Mouse (Mus musculus) embryonic facial prominence, embryonic 15.5 days (tissue): ENCODE data around the gene Atg4a. TPM values are rescaled to one million over a fixed set of nuclear protein-coding genes. Genes with fewer than 3 reads are reported as not detected.
A peak's percentile ranks its signal among the peaks of the same experiment; 100 is the strongest.

Experiments used
- ATAC-seq: fragments of 200-750 bp; cut with Nextera tagmentation; 2 replicates; pipeline ENCODE4 v1.8.0; 2017; ENCODE audit warnings: low read depth, moderate TSS enrichment; ENCODE audit not compliant: insufficient number of reproducible peaks, low FRiP score, low TSS enrichment
- H3K27ac ChIP-seq: fragments of 300-500 bp; sonication (generic); replicated peaks from 2 replicates; pipeline ENCODE4 v1.5.1; 2015; ENCODE audit warnings: mild to moderate bottlenecking, inconsistent platforms
- H3K27me3 ChIP-seq: fragments of 300-500 bp; sonication (generic); 2 replicates; pipeline ENCODE4 v1.6.1; 2015; ENCODE audit warnings: inconsistent platforms
- H3K36me3 ChIP-seq: fragments of 300-500 bp; sonication (generic); 2 replicates; pipeline ENCODE4 v1.6.1; 2015; ENCODE audit warnings: mild to moderate bottlenecking, inconsistent platforms
- H3K4me1 ChIP-seq: fragments of 300-500 bp; sonication (generic); 2 replicates; pipeline ENCODE4 v1.6.1; 2015; ENCODE audit warnings: inconsistent platforms
- H3K4me2 ChIP-seq: fragments of 300-500 bp; sonication (generic); replicated peaks from 2 replicates; pipeline ENCODE4 v1.6.1; 2015; ENCODE audit warnings: mild to moderate bottlenecking, inconsistent platforms
- H3K4me3 ChIP-seq: fragments of 300-500 bp; sonication (generic); replicated peaks from 2 replicates; pipeline ENCODE4 v1.5.1; 2015; ENCODE audit warnings: mild to moderate bottlenecking, inconsistent platforms
- H3K9ac ChIP-seq: fragments of 300-500 bp; sonication (generic); 2 replicates; pipeline ENCODE4 v1.6.1; 2015; ENCODE audit warnings: inconsistent platforms
- H3K9me3 ChIP-seq: fragments of 300-500 bp; sonication (generic); replicated peaks from 2 replicates; pipeline ENCODE4 v1.6.1; 2016; ENCODE audit warnings: inconsistent platforms
- WGBS: fragments of 180-500 bp; shearing (Covaris S2); methylation state at CpG from one replicate; pipeline ENCODE4 v1.1.7; 2015; 5-methylcytosine and 5-hydroxymethylcytosine counted together
- polyA plus RNA-seq: library from polyadenylated mRNA; unstranded; fragments of >200 nt; fragmentation: Nextera tagmentation; extraction: Ambion mirVana; gene quantifications from 2 replicates; pipeline ENCODE4 v1.2.1, GENCODE M21; 2015

Gene Atg4a
- 22.1 and 24.9 TPM in 2 replicates for polyA plus RNA-seq

GRCm38 (mm10) chrX:140956272-140956940 is at the start of gene Atg4a, which contains the start of gene Psmd10:
Atg4a (plus strand) TSS chrX:140956907.
Psmd10 (minus strand) TSS chrX:140956728.
- Histone ChIP-seq H3K4me3 (peak within 1 kb of the TSS; percentile 55), H3K27me3 (no peaks in the 10 kb centered on the region), H3K9ac (peak within 1 kb of the TSS; percentile 26; the same call in 1 of the 2 replicates), H3K4me1 (no peaks in the 10 kb centered on the region), H3K27ac (peak within 1 kb of the TSS; percentile 60; the same call in 1 of the 2 replicates), H3K9me3 (no peaks in the 10 kb centered on the region), H3K4me2 (peak within 1 kb of the TSS; percentile 56), H3K36me3 (no peaks in the 10 kb centered on the region)
- 17% methylated on average over 23 of the region's 23 CpGs for WGBS
- peak; percentile 97 for ATAC-seq

- Histone ChIP-seq H3K27ac (no peak within 1 kb of the TSS), H3K36me3 (no peaks in the 10 kb centered on the region), H3K9ac (no peak within 1 kb of the TSS), H3K4me2 (no peak within 1 kb of the TSS), H3K9me3 (no peaks in the 10 kb centered on the region), H3K4me1 (no peaks in the 10 kb centered on the region), H3K27me3 (peaks cover 6% of the 10 kb centered on the region; the same call in 1 of the 2 replicates), H3K4me3 (no peak within 1 kb of the TSS)
- ATAC-seq = no peak
- 65% methylated on average over 7 of the region's 7 CpGs for WGBS
Measured at GRCm38 (mm10) chrX:140907360-140907759, 49.3 kb upstream of the Atg4a start, which contains the start of gene Vsig1. Vsig1 (plus strand) TSS chrX:140907608.

- peak; percentile 51; the same call in 1 of the 2 replicates for ATAC-seq
- Histone ChIP-seq H3K4me2 (no peak overlapping the region), H3K9me3 (no peaks in the 10 kb centered on the region), H3K36me3 (no peaks in the 10 kb centered on the region), H3K4me1 (no peaks in the 10 kb centered on the region), H3K27me3 (peaks cover 16% of the 10 kb centered on the region), H3K9ac (no peak overlapping the region), H3K4me3 (no peak overlapping the region), H3K27ac (peak overlapping the region; percentile 65)
- WGBS = 53% methylated on average over 6 of the region's 6 CpGs
Measured at GRCm38 (mm10) chrX:140921321-140921720, 35.4 kb upstream of the Atg4a start.

- Histone ChIP-seq H3K27ac (no peak overlapping the region), H3K4me2 (no peak overlapping the region), H3K36me3 (no peaks in the 10 kb centered on the region), H3K9me3 (no peaks in the 10 kb centered on the region), H3K4me3 (no peak overlapping the region), H3K9ac (no peak overlapping the region), H3K4me1 (no peaks in the 10 kb centered on the region), H3K27me3 (peaks cover 6% of the 10 kb centered on the region; the same call in 1 of the 2 replicates)
- no peak for ATAC-seq
- 60% methylated on average over 3 of the region's 3 CpGs for WGBS
Measured at GRCm38 (mm10) chrX:140932066-140932465, 24.6 kb upstream of the Atg4a start.

GRCm38 (mm10) chrX:140933263-140933662 is 23.4 kb upstream of the Atg4a start:
- no peak for ATAC-seq
- Histone ChIP-seq H3K9me3 (no peaks in the 10 kb centered on the region), H3K36me3 (no peaks in the 10 kb centered on the region), H3K4me3 (no peak overlapping the region), H3K27me3 (peaks cover 4% of the 10 kb centered on the region; the same call in 1 of the 2 replicates), H3K27ac (no peak overlapping the region), H3K9ac (no peak overlapping the region), H3K4me2 (no peak overlapping the region), H3K4me1 (no peaks in the 10 kb centered on the region)
- 80% methylated on average over 3 of the region's 3 CpGs for WGBS

- no peak overlapping the region for H3K9ac ChIP-seq
- H3K27ac ChIP-seq = no peak overlapping the region
- peaks cover 2% of the 10 kb centered on the region; the same call in 1 of the 2 replicates for H3K27me3 ChIP-seq
- no peak overlapping the region for H3K4me2 ChIP-seq
- 60% methylated on average over 5 of the region's 5 CpGs for WGBS
- no peaks in the 10 kb centered on the region for H3K4me1 ChIP-seq
- no peak for ATAC-seq
- no peaks in the 10 kb centered on the region for H3K36me3 ChIP-seq
- H3K9me3 ChIP-seq = no peaks in the 10 kb centered on the region
- no peak overlapping the region for H3K4me3 ChIP-seq
Measured at GRCm38 (mm10) chrX:140936271-140936670, 20.4 kb upstream of the Atg4a start.

DNA sequence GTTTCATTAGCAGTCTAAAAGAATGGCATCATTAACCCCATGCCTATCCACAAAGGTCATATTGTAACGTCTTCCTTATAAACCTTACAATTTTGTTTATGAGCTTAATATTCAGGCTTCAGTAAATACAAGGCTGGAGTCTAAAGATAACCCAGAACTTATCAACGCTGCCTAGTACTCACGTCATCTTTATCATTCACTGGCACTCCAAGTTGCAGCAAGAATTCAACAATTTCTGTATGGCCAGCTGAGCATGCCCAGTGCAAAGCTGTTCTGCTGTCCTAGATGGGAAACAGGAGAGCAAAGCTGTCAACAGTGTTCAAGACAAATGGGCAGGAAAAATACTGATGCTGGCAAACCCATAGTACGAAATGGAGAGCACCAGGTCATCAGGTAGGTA is 3.1 kb upstream of the Atg4a start:
- WGBS = 83% methylated on average over 4 of the region's 4 CpGs
- no peak for ATAC-seq
- Histone ChIP-seq H3K4me3 (no peak overlapping the region), H3K4me2 (no peak overlapping the region), H3K4me1 (no peaks in the 10 kb centered on the region), H3K9ac (no peak overlapping the region), H3K27ac (no peak overlapping the region), H3K27me3 (peaks cover 5% of the 10 kb centered on the region; the same call in 1 of the 2 replicates), H3K36me3 (no peaks in the 10 kb centered on the region), H3K9me3 (no peaks in the 10 kb centered on the region)

DNA sequence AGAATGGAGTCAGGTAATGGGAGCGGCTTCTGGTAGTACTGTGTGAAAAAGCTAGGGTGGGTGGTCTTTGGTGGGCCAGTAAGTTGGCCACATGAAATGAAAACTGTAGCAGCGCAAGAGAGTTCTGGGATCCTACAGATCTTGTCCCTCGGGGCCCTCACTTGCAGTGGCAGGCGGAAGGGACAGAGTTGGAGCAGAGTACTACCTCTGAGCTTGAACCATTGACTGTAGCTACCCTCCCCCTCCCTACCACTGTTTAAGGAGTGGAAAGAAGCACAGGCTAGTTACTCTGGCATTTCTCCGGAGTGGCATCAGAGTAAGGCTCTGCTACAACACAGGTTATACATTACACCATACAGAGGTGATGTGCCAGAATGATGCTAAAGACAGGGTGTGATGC is 252 bp downstream of the Atg4a start:
- 23% methylated on average over 5 of the region's 5 CpGs for WGBS

DNA sequence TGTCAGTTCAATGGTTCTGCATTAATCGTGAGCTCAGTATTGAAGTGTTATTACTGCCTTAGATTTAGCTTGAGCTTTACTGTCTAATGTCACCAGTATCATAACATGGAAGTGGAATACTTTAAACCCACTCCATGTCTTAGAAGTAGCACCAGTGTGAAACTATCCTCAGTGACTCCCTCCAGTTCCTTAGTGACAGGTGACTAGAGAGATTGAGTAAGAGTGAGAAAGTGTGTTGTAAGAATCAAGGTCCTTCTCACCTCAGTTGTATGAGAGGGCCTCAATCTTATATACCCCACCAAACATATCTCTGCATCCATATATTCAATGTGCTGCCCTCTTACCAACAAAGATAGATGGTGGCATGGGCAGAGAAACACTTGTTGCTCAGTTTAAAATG is 22.2 kb downstream of the Atg4a start:
- no peak overlapping the region for H3K27ac ChIP-seq
- H3K4me1 ChIP-seq = no peaks in the 10 kb centered on the region
- 97% methylated on average over 1 of the region's 1 CpGs for WGBS
- H3K4me3 ChIP-seq = no peak overlapping the region
- H3K9ac ChIP-seq = no peak overlapping the region
- H3K36me3 ChIP-seq = no peaks in the 10 kb centered on the region
- no peak overlapping the region for H3K4me2 ChIP-seq
- H3K9me3 ChIP-seq = no peaks in the 10 kb centered on the region
- H3K27me3 ChIP-seq = peaks cover 7% of the 10 kb centered on the region; the same call in 1 of the 2 replicates
- ATAC-seq = no peak

More for the DNA sequence above, 252 bp downstream of the Atg4a start:
- H3K4me3 ChIP-seq = peak overlapping the region; percentile 55
- H3K9ac ChIP-seq = peak overlapping the region; percentile 26; the same call in 1 of the 2 replicates
- H3K4me2 ChIP-seq = peak overlapping the region; percentile 56
- ATAC-seq = 0 out of 2 replicates have a peak, but pooled peaks have one; percentile 59
- no peaks in the 10 kb centered on the region for H3K27me3 ChIP-seq
- no peak overlapping the region for H3K27ac ChIP-seq
- no peaks in the 10 kb centered on the region for H3K4me1 ChIP-seq
- H3K9me3 ChIP-seq = no peaks in the 10 kb centered on the region
- H3K36me3 ChIP-seq = no peaks in the 10 kb centered on the region

- 47% methylated on average over 2 of the region's 2 CpGs for WGBS
- no peak overlapping the region for H3K9ac ChIP-seq
- peaks cover 9% of the 10 kb centered on the region; the same call in 1 of the 2 replicates for H3K27me3 ChIP-seq
- no peak for ATAC-seq
- H3K4me3 ChIP-seq = no peak overlapping the region
- H3K36me3 ChIP-seq = no peaks in the 10 kb centered on the region
- H3K9me3 ChIP-seq = no peaks in the 10 kb centered on the region
- no peak overlapping the region for H3K27ac ChIP-seq
- no peaks in the 10 kb centered on the region for H3K4me1 ChIP-seq
- H3K4me2 ChIP-seq = no peak overlapping the region
Measured at GRCm38 (mm10) chrX:140979546-140979945, 22.8 kb downstream of the Atg4a start.

DNA sequence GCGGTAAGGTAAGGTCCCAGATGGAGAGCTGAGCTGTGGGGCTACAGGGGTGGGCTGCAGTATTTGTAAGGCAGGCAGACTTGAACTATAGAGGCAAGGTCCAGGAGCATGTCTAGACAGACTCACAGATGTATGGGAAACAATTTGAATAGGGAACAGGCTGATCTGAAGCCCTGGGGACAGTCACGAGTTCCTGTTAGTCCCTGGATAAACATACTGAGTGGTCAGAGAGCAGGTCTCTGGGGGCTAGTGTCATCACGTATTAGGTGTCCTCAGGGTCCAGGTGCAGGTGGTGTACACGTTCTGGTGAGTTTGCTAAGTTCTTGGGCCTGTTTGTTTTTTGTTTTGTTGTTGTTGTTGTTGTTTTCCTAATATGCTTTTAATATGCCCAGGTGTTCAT is 23.5 kb downstream of the Atg4a start:
- Histone ChIP-seq H3K27me3 (peaks cover 9% of the 10 kb centered on the region; the same call in 1 of the 2 replicates), H3K9me3 (no peaks in the 10 kb centered on the region), H3K4me1 (no peaks in the 10 kb centered on the region), H3K4me2 (no peak overlapping the region), H3K27ac (no peak overlapping the region), H3K36me3 (no peaks in the 10 kb centered on the region), H3K9ac (no peak overlapping the region), H3K4me3 (no peak overlapping the region)
- 37% methylated on average over 4 of the region's 4 CpGs for WGBS
- no peak for ATAC-seq
